Mouse (Mus musculus) bone marrow, adult 2 months (tissue): ENCODE measurements around the gene Herc4.

Experiments
- CTCF ChIP-seq: fragments of 200-500 bp; IDR thresholded peaks from 2 replicates; pipeline ENCODE4 v1.5.1; 2011; ENCODE audit warnings: low read length, control low read depth; ENCODE audit not compliant: control insufficient read depth, insufficient read depth
- POLR2A ChIP-seq: fragments of 200-500 bp; IDR thresholded peaks from 2 replicates; pipeline ENCODE4 v1.6.1; 2011; ENCODE audit warnings: low read depth, mild to moderate bottlenecking, control low read depth, low read length, borderline replicate concordance; ENCODE audit not compliant: control insufficient read depth

- TF ChIP-seq CTCF = no peak
- TF ChIP-seq POLR2A = no peak
Measured at GRCm38 (mm10) chr10:63231630-63232029, 12.0 kb upstream of the Herc4 start.
